Mouse (Mus musculus): ENCODE results near the gene Ctrl. TPM values are rescaled to one million over a fixed set of nuclear protein-coding genes. Genes with fewer than 3 reads are reported as not detected.
A peak's percentile ranks its signal among the peaks of the same experiment; 100 is the strongest.

The Ctrl gene
- polyA plus RNA-seq, 1 experiment, result 2.2 TPM

- WGBS, result 97% methylated on average over 3 of the region's 3 CpGs
- Histone ChIP-seq H3K4me3 (replicated peaks; ENCODE audit: extremely low read depth, low read depth, low read length) (no peak overlapping the region), H3K4me1 (ENCODE audit: control insufficient read depth, insufficient read depth, low read length) (no peaks in the 10 kb centered on the region)
- TF ChIP-seq POLR2A (IDR thresholded peaks at IDR 0.05; ENCODE audit: borderline replicate concordance, extremely low read depth, low read depth, low read length) (no peak), CTCF (IDR thresholded peaks at IDR 0.05; ENCODE audit: insufficient read depth, low read length) (no peak)
- no peak for DNase-seq
Measured at GRCm38 (mm10) chr8:105931271-105931670, 2.4 kb downstream of the Ctrl start.

GRCm38 (mm10) chr8:105930602-105931001, 3.1 kb downstream of the Ctrl start:
- 26% methylated on average over 8 of the region's 8 CpGs for WGBS
- peak; percentile 85 for DNase-seq
- no peaks in the 10 kb centered on the region for H3K4me1 ChIP-seq (ENCODE audit: control insufficient read depth, insufficient read depth, low read length)
- TF ChIP-seq POLR2A (IDR thresholded peaks at IDR 0.05; ENCODE audit: borderline replicate concordance, extremely low read depth, low read depth, low read length), result no peak
- TF ChIP-seq CTCF (IDR thresholded peaks at IDR 0.05; ENCODE audit: insufficient read depth, low read length), result peak; percentile 90
- no peak overlapping the region for H3K4me3 ChIP-seq (replicated peaks; ENCODE audit: extremely low read depth, low read depth, low read length)

- no peak for DNase-seq
- H3K4me1 ChIP-seq (ENCODE audit: control insufficient read depth, insufficient read depth, low read length), result no peaks in the 10 kb centered on the region
- H3K4me3 ChIP-seq (replicated peaks; ENCODE audit: extremely low read depth, low read depth, low read length), result no peak overlapping the region
- no peak for TF ChIP-seq CTCF (IDR thresholded peaks at IDR 0.05; ENCODE audit: insufficient read depth, low read length)
- no peak for TF ChIP-seq POLR2A (IDR thresholded peaks at IDR 0.05; ENCODE audit: borderline replicate concordance, extremely low read depth, low read depth, low read length)
- 70% methylated on average over 3 of the region's 3 CpGs for WGBS
Measured at GRCm38 (mm10) chr8:105925123-105925522, 8.5 kb downstream of the Ctrl start.

GRCm38 (mm10) chr8:105919390-105919789, 14.3 kb downstream of the Ctrl start:
- TF ChIP-seq POLR2A (IDR thresholded peaks at IDR 0.05; ENCODE audit: borderline replicate concordance, extremely low read depth, low read depth, low read length), result no peak
- TF ChIP-seq CTCF (IDR thresholded peaks at IDR 0.05; ENCODE audit: insufficient read depth, low read length), result no peak
- DNase-seq, result no peak
- H3K4me1 ChIP-seq (ENCODE audit: control insufficient read depth, insufficient read depth, low read length), result no peaks in the 10 kb centered on the region
- H3K4me3 ChIP-seq (replicated peaks; ENCODE audit: extremely low read depth, low read depth, low read length), result no peak overlapping the region
- WGBS, result 65% methylated on average over 3 of the region's 3 CpGs

- WGBS, result 23% methylated on average over 16 of the region's 16 CpGs
- DNase-seq, result no peak
- TF ChIP-seq POLR2A (IDR thresholded peaks at IDR 0.05; ENCODE audit: borderline replicate concordance, extremely low read depth, low read depth, low read length) (no peak), CTCF (IDR thresholded peaks at IDR 0.05; ENCODE audit: insufficient read depth, low read length) (no peak)
- peaks cover 4% of the 10 kb centered on the region; the same call in 1 of the 2 replicates for H3K4me1 ChIP-seq (ENCODE audit: control insufficient read depth, insufficient read depth, low read length)
- peak overlapping the region; percentile 81 for H3K4me3 ChIP-seq (replicated peaks; ENCODE audit: extremely low read depth, low read depth, low read length)
Measured at GRCm38 (mm10) chr8:105900941-105901616, 32.6 kb downstream of the Ctrl start.

- under 1% methylated on average over 68 of the region's 68 CpGs for WGBS
- no peak for TF ChIP-seq CTCF (IDR thresholded peaks at IDR 0.05; ENCODE audit: insufficient read depth, low read length)
- TF ChIP-seq POLR2A (IDR thresholded peaks at IDR 0.05; ENCODE audit: borderline replicate concordance, extremely low read depth, low read depth, low read length), result peak; percentile 51; the same call in 1 of the 2 replicates
- peak; percentile 96 for DNase-seq
- H3K4me3 ChIP-seq (replicated peaks; ENCODE audit: extremely low read depth, low read depth, low read length), result peak within 1 kb of the TSS; percentile 81
- peaks cover 4% of the 10 kb centered on the region; the same call in 1 of the 2 replicates for H3K4me1 ChIP-seq (ENCODE audit: control insufficient read depth, insufficient read depth, low read length)
Measured at GRCm38 (mm10) chr8:105900180-105900940, 33.3 kb downstream of the Ctrl start, which contains the start of gene Pskh1. TSS of gene Pskh1 (plus strand) at chr8:105900441.

GRCm38 (mm10) chr8:105897801-105898480, 35.7 kb downstream of the Ctrl start:
- WGBS, result 76% methylated on average over 9 of the region's 9 CpGs
- Histone ChIP-seq H3K4me3 (replicated peaks; ENCODE audit: extremely low read depth, low read depth, low read length) (no peak overlapping the region), H3K4me1 (ENCODE audit: control insufficient read depth, insufficient read depth, low read length) (peaks cover 4% of the 10 kb centered on the region; the same call in 1 of the 2 replicates)
- DNase-seq, result no peak
- TF ChIP-seq CTCF (IDR thresholded peaks at IDR 0.05; ENCODE audit: insufficient read depth, low read length) (no peak), POLR2A (IDR thresholded peaks at IDR 0.05; ENCODE audit: borderline replicate concordance, extremely low read depth, low read depth, low read length) (no peak)

GRCm38 (mm10) chr8:105893339-105893738, 40.3 kb downstream of the Ctrl start, which contains the start of gene Nrn1l:
TSS of gene Nrn1l (plus strand) at chr8:105893567.
- DNase-seq, result peak; percentile 27
- no peak within 1 kb of the TSS for H3K4me3 ChIP-seq (replicated peaks; ENCODE audit: extremely low read depth, low read depth, low read length)
- no peaks in the 10 kb centered on the region for H3K4me1 ChIP-seq (ENCODE audit: control insufficient read depth, insufficient read depth, low read length)
- 19% methylated on average over 11 of the region's 11 CpGs for WGBS
- TF ChIP-seq POLR2A (IDR thresholded peaks at IDR 0.05; ENCODE audit: borderline replicate concordance, extremely low read depth, low read depth, low read length) (no peak), CTCF (IDR thresholded peaks at IDR 0.05; ENCODE audit: insufficient read depth, low read length) (no peak)

- 91% methylated on average over 6 of the region's 6 CpGs for WGBS
- Histone ChIP-seq H3K4me1 (ENCODE audit: control insufficient read depth, insufficient read depth, low read length) (no peaks in the 10 kb centered on the region), H3K4me3 (replicated peaks; ENCODE audit: extremely low read depth, low read depth, low read length) (no peak overlapping the region)
- TF ChIP-seq POLR2A (IDR thresholded peaks at IDR 0.05; ENCODE audit: borderline replicate concordance, extremely low read depth, low read depth, low read length) (no peak), CTCF (IDR thresholded peaks at IDR 0.05; ENCODE audit: insufficient read depth, low read length) (peak; percentile 55)
- DNase-seq, result peak; percentile 21
Measured at GRCm38 (mm10) chr8:105892432-105892831, 41.2 kb downstream of the Ctrl start.

All from lung, adult 2 months (tissue).